Mouse (Mus musculus): ENCODE results near the gene Eea1. TPM values are rescaled to one million over a fixed set of nuclear protein-coding genes. Genes with fewer than 3 reads are reported as not detected.
A peak's percentile ranks its signal among the peaks of the same experiment; 100 is the strongest.
"Not testable (repeated sequence)": the region's sequence is repeated elsewhere in the genome, so short reads cannot be mapped to it uniquely, and the experiment has no call there.

The Eea1 gene
- polyA plus RNA-seq, 1 experiment from 2014 or later: 22.4 TPM

GRCm38 (mm10) chr10:96017418-96017817 lies 77.0 kb downstream of the Eea1 start:
- H3K36me3 ChIP-seq: peaks cover 7% of the 10 kb centered on the region; the same call in 1 of the 2 replicates
- H3K4me3 ChIP-seq (replicated peaks): no peak overlapping the region
- ATAC-seq: no peak
- H3K9ac ChIP-seq: no peak overlapping the region
- no peaks in the 10 kb centered on the region for H3K4me1 ChIP-seq (replicated peaks)
- WGBS: 83% methylated on average over 2 of the region's 2 CpGs
- no peak overlapping the region for H3K27ac ChIP-seq
- H3K9me3 ChIP-seq: no peaks in the 10 kb centered on the region
- H3K27me3 ChIP-seq (replicated peaks): no peaks in the 10 kb centered on the region
- H3K4me2 ChIP-seq (replicated peaks): no peak overlapping the region

DNA sequence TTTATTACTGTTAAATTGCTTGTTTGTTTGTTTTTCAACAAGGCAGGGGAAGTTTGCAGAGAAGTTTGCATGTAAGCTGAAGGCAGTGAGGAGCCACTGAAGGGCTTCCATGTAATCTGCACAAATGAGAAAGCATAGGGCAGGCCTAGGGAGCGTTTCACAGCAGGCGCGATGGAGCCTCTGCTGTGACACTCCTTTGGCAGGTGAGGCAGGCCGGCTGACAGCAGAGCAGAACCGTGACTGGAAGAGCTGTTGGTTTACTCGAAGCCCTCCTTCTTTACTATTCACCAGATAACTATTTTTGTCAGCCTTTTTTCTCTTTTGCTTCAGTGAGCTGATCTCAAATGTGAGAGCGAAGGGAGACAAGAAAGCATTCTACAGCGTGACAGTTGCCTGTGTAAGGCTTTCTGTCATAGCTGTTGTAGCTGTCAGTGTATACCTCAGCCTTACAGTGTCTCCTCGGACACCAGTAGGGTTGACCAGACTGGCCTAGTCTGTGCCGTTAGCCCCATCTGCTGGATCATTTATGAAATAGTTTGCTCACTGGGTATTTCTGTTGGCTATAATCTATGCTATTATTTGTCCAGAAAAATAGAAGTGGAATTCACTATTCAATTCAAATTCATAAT lies 93.0 kb downstream of the Eea1 start:
- no peaks in the 10 kb centered on the region for H3K36me3 ChIP-seq
- H3K27ac ChIP-seq: no peak overlapping the region
- no peak overlapping the region for H3K4me3 ChIP-seq (replicated peaks)
- no peak overlapping the region for H3K4me2 ChIP-seq (replicated peaks)
- H3K4me1 ChIP-seq (replicated peaks): no peaks in the 10 kb centered on the region
- no peaks in the 10 kb centered on the region for H3K27me3 ChIP-seq (replicated peaks)
- H3K9me3 ChIP-seq: no peaks in the 10 kb centered on the region
- 50% methylated on average over 10 of the region's 10 CpGs for WGBS
- H3K9ac ChIP-seq: no peak overlapping the region
- 0 out of 2 replicates have a peak, but pooled peaks have one; percentile 41 for ATAC-seq

- no peaks in the 10 kb centered on the region for H3K27me3 ChIP-seq (replicated peaks)
- WGBS: 83% methylated on average over 3 of the region's 3 CpGs
- H3K9ac ChIP-seq: no peak overlapping the region
- no peaks in the 10 kb centered on the region for H3K4me1 ChIP-seq (replicated peaks)
- no peak overlapping the region for H3K4me2 ChIP-seq (replicated peaks)
- ATAC-seq: no peak
- no peak overlapping the region for H3K27ac ChIP-seq
- H3K36me3 ChIP-seq: no peaks in the 10 kb centered on the region
- H3K4me3 ChIP-seq (replicated peaks): no peak overlapping the region
- no peaks in the 10 kb centered on the region for H3K9me3 ChIP-seq
Observed at GRCm38 (mm10) chr10:96034106-96034505, 93.7 kb downstream of the Eea1 start.

- H3K4me3 ChIP-seq (replicated peaks): no peak overlapping the region
- ATAC-seq: no peak
- H3K9ac ChIP-seq: no peak overlapping the region
- no peaks in the 10 kb centered on the region for H3K27me3 ChIP-seq (replicated peaks)
- H3K36me3 ChIP-seq: no peaks in the 10 kb centered on the region
- no peaks in the 10 kb centered on the region for H3K4me1 ChIP-seq (replicated peaks)
- H3K4me2 ChIP-seq (replicated peaks): no peak overlapping the region
- no peaks in the 10 kb centered on the region for H3K9me3 ChIP-seq
- no peak overlapping the region for H3K27ac ChIP-seq
Observed at GRCm38 (mm10) chr10:96035951-96036350, 95.5 kb downstream of the Eea1 start.

GRCm38 (mm10) chr10:96044216-96044615 lies 103.8 kb downstream of the Eea1 start:
- Histone ChIP-seq H3K4me1 (replicated peaks) (0 out of 2 replicates have a peak, but pooled peaks cover 3% of the 10 kb centered on the region), H3K4me2 (replicated peaks) (no peak overlapping the region), H3K4me3 (replicated peaks) (no peak overlapping the region), H3K9ac (no peak overlapping the region), H3K27ac (no peak overlapping the region), H3K36me3 (no peaks in the 10 kb centered on the region), H3K9me3 (no peaks in the 10 kb centered on the region), H3K27me3 (replicated peaks) (no peaks in the 10 kb centered on the region)
- 95% methylated on average over 2 of the region's 2 CpGs for WGBS
- no peak for ATAC-seq

DNA sequence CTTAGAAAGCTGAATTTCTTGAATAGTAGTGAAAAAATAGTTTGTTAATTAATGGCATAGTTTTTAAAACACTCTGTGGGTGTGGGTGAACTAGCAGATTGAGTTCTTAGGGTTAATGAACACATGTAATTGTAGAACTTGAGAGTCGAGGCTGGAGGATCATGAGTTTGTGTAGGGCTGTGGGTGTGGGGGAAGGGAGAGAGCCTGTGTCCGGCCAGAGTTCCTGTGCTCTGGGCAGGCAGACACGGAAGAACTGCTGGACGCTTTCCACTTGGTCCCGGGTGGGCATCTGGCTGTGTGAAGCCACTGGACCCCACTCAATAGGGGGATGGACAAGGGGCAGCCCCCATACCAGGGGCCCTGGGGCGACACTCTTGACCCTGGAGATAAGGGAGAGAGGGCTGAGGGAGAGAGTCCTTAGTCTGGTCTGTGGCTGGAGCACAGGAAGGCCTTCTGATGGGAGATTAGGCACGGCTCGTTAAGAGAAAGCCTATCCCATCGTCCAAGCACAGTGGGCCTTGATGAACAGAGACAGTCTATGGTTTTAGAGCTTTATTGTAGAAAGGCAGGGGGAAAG lies 107.6 kb downstream of the Eea1 start:
- Histone ChIP-seq H3K4me2 (replicated peaks) (no peak overlapping the region), H3K27me3 (replicated peaks) (no peaks in the 10 kb centered on the region), H3K9ac (no peak overlapping the region), H3K4me3 (replicated peaks) (no peak overlapping the region), H3K27ac (no peak overlapping the region), H3K36me3 (no peaks in the 10 kb centered on the region), H3K4me1 (replicated peaks) (0 out of 2 replicates have a peak, but pooled peaks cover 3% of the 10 kb centered on the region), H3K9me3 (no peaks in the 10 kb centered on the region)
- peak; percentile 51; the same call in 1 of the 2 replicates for ATAC-seq
- WGBS: 45% methylated on average over 9 of the region's 9 CpGs

- H3K27ac ChIP-seq: no peak overlapping the region
- H3K9ac ChIP-seq: no peak overlapping the region
- no peaks in the 10 kb centered on the region for H3K36me3 ChIP-seq
- WGBS: 80% methylated on average over 3 of the region's 3 CpGs
- H3K27me3 ChIP-seq (replicated peaks): no peaks in the 10 kb centered on the region
- no peak overlapping the region for H3K4me3 ChIP-seq (replicated peaks)
- H3K4me1 ChIP-seq (replicated peaks): 0 out of 2 replicates have a peak, but pooled peaks cover 3% of the 10 kb centered on the region
- H3K9me3 ChIP-seq: no peaks in the 10 kb centered on the region
- no peak overlapping the region for H3K4me2 ChIP-seq (replicated peaks)
- peak; percentile 88 for ATAC-seq
Observed at GRCm38 (mm10) chr10:96048550-96048949, 108.1 kb downstream of the Eea1 start.

DNA sequence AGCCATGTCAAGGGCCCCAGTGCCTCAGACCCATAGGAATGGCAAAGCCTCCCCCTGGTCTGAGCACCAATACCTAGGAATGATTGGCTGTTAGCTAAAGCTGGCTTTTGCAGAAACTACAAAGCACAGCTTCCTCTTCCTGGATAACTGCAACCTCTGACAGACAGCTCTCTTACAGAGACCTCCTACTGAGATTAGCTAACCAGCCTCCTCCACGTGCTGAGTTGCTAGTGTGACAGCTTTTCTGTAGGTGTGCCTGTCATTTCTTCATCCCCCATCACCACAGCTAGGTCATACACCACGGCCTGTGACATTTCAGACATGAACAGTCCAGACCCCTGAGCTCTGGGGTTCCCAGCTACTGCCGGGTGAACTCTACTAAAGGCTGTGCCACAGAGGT lies 126.9 kb downstream of the Eea1 start:
- no peaks in the 10 kb centered on the region for H3K4me1 ChIP-seq (replicated peaks)
- H3K36me3 ChIP-seq: no peaks in the 10 kb centered on the region
- ATAC-seq: no peak
- no peak overlapping the region for H3K27ac ChIP-seq
- H3K4me3 ChIP-seq (replicated peaks): no peak overlapping the region
- 52% methylated on average over 3 of the region's 3 CpGs for WGBS
- no peaks in the 10 kb centered on the region for H3K9me3 ChIP-seq
- no peak overlapping the region for H3K9ac ChIP-seq
- no peaks in the 10 kb centered on the region for H3K27me3 ChIP-seq (replicated peaks)
- no peak overlapping the region for H3K4me2 ChIP-seq (replicated peaks)

DNA sequence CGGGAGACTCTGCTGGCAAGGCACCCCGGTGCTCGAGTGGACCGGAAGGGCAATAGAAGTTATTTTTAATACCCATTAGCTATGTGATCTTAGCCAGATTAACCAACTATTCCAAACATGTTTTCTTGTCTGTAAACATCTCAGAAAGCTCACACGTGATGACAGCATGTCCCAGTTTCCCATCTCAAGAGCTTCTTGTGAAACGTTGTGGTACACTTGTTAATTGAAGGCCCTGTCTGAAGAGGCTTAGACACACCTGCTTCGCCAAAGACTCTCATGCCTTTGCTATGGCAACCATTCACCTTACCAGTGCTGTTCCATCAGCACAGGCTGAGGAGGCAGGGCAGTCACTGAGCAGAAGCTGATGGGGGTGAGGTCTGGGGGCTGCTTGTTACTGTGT lies 133.9 kb downstream of the Eea1 start:
- H3K9me3 ChIP-seq: no peaks in the 10 kb centered on the region
- no peak for ATAC-seq
- 81% methylated on average over 7 of the region's 7 CpGs for WGBS
- no peaks in the 10 kb centered on the region for H3K36me3 ChIP-seq
- no peaks in the 10 kb centered on the region for H3K4me1 ChIP-seq (replicated peaks)
- H3K9ac ChIP-seq: no peak overlapping the region
- H3K27ac ChIP-seq: no peak overlapping the region
- H3K4me3 ChIP-seq (replicated peaks): no peak overlapping the region
- no peaks in the 10 kb centered on the region for H3K27me3 ChIP-seq (replicated peaks)
- no peak overlapping the region for H3K4me2 ChIP-seq (replicated peaks)

DNA sequence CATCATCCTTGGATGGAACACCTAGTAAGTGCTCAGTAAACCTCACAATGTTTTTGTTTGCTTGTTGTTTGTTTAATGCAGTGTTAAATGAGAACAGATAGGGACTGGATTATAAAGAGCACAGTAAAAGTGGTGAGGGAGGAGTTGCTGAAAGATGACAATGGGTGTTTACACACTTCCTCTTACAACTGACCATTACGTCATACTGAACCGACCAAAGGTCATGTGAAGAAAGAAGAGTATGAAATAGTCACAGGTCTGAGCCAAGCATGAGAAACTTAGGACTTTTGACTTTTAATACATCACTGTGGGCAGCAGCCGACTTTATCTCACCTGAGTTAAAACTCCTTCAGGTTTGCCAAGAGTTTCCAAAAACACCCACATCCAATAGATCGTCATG lies 135.0 kb downstream of the Eea1 start:
- ATAC-seq: no peak
- Histone ChIP-seq H3K9ac (no peak overlapping the region), H3K4me2 (replicated peaks) (no peak overlapping the region), H3K27ac (no peak overlapping the region), H3K27me3 (replicated peaks) (no peaks in the 10 kb centered on the region), H3K4me3 (replicated peaks) (no peak overlapping the region), H3K4me1 (replicated peaks) (no peaks in the 10 kb centered on the region), H3K9me3 (no peaks in the 10 kb centered on the region), H3K36me3 (no peaks in the 10 kb centered on the region)
- WGBS: 53% methylated on average over 4 of the region's 4 CpGs

DNA sequence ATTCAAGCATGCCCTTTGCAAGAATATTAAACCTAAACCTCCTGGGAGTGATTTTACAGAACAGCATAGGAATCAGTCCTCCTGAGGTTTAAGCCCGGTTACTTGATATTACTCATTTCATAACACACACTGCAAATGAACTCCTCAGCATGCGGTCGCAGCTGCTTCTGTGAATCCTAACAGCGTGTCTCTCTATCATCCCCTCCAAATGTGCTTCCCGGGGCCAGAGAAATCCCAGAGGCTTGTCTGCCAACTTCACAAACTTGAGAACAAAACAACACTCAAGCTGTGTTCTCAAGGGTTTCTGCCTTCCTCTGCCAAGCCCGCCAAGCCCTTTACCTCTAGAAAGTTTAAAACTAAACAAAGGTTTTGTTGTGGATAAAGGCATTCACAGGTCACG lies 135.4 kb downstream of the Eea1 start:
- ATAC-seq: no peak
- Histone ChIP-seq H3K4me1 (replicated peaks) (no peaks in the 10 kb centered on the region), H3K4me3 (replicated peaks) (no peak overlapping the region), H3K27ac (no peak overlapping the region), H3K4me2 (replicated peaks) (no peak overlapping the region), H3K9me3 (no peaks in the 10 kb centered on the region), H3K27me3 (replicated peaks) (no peaks in the 10 kb centered on the region), H3K9ac (no peak overlapping the region), H3K36me3 (no peaks in the 10 kb centered on the region)
- 22% methylated on average over 7 of the region's 7 CpGs for WGBS

GRCm38 (mm10) chr10:96076461-96076860 lies 136.0 kb downstream of the Eea1 start:
- no peaks in the 10 kb centered on the region for H3K27me3 ChIP-seq (replicated peaks)
- H3K4me1 ChIP-seq (replicated peaks): no peaks in the 10 kb centered on the region
- no peak overlapping the region for H3K9ac ChIP-seq
- no peaks in the 10 kb centered on the region for H3K36me3 ChIP-seq
- H3K4me3 ChIP-seq (replicated peaks): no peak overlapping the region
- 67% methylated on average over 3 of the region's 3 CpGs for WGBS
- no peak overlapping the region for H3K4me2 ChIP-seq (replicated peaks)
- H3K9me3 ChIP-seq: no peaks in the 10 kb centered on the region
- H3K27ac ChIP-seq: no peak overlapping the region
- ATAC-seq: no peak

DNA sequence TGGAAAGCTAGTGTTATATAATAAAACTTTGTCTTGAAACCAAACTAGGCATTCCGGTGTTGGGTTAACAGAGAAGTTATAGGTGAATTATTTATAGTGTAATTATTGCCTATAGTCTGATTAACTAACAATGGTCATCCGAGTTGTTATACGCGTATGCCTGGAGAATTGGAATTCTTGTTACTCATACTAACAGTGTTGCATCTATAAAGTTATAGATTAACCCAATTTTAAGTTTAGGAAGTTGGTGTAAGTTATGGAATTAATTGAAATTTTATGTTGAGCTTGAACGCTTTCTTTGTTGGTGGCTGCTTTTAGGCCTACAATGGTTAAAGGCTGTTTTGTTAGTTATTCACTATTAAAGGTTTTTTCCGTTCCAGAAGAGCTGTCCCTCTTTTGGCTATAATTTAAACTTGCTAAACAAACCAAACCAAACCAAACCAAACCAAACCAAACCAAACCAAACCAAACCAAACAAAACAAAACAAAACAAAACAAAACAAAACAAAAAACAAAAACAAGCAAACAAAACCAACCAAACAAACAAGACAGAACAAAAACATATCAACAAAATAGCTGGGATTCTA lies 137.1 kb downstream of the Eea1 start:
- ATAC-seq: peak; percentile 100
- H3K9ac ChIP-seq; H3K4me2 ChIP-seq (replicated peaks); H3K36me3 ChIP-seq; H3K9me3 ChIP-seq; H3K4me3 ChIP-seq (replicated peaks); H3K27ac ChIP-seq; H3K27me3 ChIP-seq (replicated peaks); H3K4me1 ChIP-seq (replicated peaks): not testable (repeated sequence)
- 82% methylated on average over 6 of the region's 6 CpGs for WGBS

All from intestine, embryonic 15.5 days (tissue).